Mouse (Mus musculus) naive thymus-derived CD4-positive, alpha-beta T cell, adult 2 months (primary cell): Measurements from ENCODE around the gene Fahd1.

ENCODE experiments used
- DNase-seq: peaks from one replicate; pipeline ENCODE4 v3.0.0-alpha.2; 2011; ENCODE audit warnings: low read depth

Gene Fahd1

GRCm38 (mm10) chr17:24847386-24847785 lies 2.8 kb downstream of the Fahd1 start:
- no peak for DNase-seq

- DNase-seq, result no peak
Measured at GRCm38 (mm10) chr17:24844525-24844924, 5.6 kb downstream of the Fahd1 start.

- DNase-seq, result no peak
Measured at GRCm38 (mm10) chr17:24842631-24843030, 7.5 kb downstream of the Fahd1 start.

GRCm38 (mm10) chr17:24841133-24841532 lies 9.0 kb downstream of the Fahd1 start:
- DNase-seq, result peak; percentile 64

- no peak for DNase-seq
Measured at GRCm38 (mm10) chr17:24840341-24840740, 9.8 kb downstream of the Fahd1 start.

- DNase-seq, result no peak
Measured at GRCm38 (mm10) chr17:24839842-24840241, 10.3 kb downstream of the Fahd1 start, which contains the start of gene Hagh. TSS of gene Hagh (plus strand) at chr17:24840143.

- no peak for DNase-seq
Measured at GRCm38 (mm10) chr17:24821351-24822280, 28.5 kb downstream of the Fahd1 start.

GRCm38 (mm10) chr17:24819469-24819868 lies 30.7 kb downstream of the Fahd1 start:
- DNase-seq, result no peak

- no peak for DNase-seq
Measured at GRCm38 (mm10) chr17:24818172-24818571, 32.0 kb downstream of the Fahd1 start.

GRCm38 (mm10) chr17:24817503-24817902 lies 32.7 kb downstream of the Fahd1 start:
- peak; percentile 14 for DNase-seq

- DNase-seq, result no peak
Measured at GRCm38 (mm10) chr17:24815256-24815655, 34.9 kb downstream of the Fahd1 start.

- DNase-seq, result no peak
Measured at GRCm38 (mm10) chr17:24812215-24812614, 37.9 kb downstream of the Fahd1 start.

- no peak for DNase-seq
Measured at GRCm38 (mm10) chr17:24811211-24811610, 39.0 kb downstream of the Fahd1 start.

GRCm38 (mm10) chr17:24803952-24804951 lies 45.9 kb downstream of the Fahd1 start, which contains the start of gene Meiob:
TSS of gene Meiob (plus strand) at chr17:24804289.
- peak; percentile 69 for DNase-seq

GRCm38 (mm10) chr17:24800524-24800923 lies 49.6 kb downstream of the Fahd1 start:
- DNase-seq, result no peak

GRCm38 (mm10) chr17:24799476-24799875 lies 50.7 kb downstream of the Fahd1 start:
- DNase-seq, result no peak
